Mouse (Mus musculus) cerebellum, adult 9-11 months (tissue): Measurements from ENCODE around the gene Dnm1.
A peak's percentile ranks its signal among the peaks of the same experiment; 100 is the strongest.

ENCODE experiments used
- DNase-seq: peaks from one replicate; pipeline ENCODE4 v3.0.0; 2022

Dnm1 gene

DNA sequence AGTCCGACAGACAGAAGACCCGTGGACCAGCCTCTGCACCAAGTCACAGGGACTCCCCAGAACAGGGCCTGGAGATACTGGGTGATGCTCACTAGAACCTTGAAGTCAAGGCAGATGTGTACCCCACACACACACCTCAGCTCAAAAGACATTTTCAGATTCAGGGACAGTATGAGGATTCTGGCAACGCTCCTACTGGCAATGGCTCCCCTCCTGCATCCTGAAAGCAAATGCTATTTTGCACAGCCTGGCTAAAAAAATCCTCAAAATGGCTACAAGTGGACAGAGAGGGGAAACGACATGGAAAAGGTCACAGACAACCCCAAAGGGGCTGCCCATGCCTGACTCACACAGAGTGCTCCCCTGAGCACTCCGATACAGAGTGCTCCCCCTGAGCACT is 21.0 kb downstream of the Dnm1 start:
- DNase-seq = no peak

DNA sequence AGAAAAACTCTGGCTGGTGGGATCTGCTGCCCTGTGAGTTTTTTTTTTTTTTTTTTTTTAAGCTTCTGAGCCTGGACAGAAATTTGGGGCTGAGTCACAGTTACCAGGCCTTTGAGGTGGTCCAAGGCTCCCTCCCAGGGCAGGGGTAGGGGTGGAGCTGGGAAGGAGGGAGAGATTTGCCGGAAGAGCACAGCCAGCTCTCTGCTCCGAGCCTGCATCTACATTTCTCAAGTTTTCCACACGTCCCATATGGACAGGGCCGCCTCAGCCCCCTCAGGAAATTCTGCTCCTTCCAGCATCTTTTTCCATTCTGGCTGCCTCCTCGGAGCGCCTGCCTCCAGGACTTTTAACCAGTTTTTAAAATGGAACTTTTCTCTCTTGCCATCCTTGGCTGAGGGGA is 23.6 kb downstream of the Dnm1 start:
- DNase-seq = no peak

- no peak for DNase-seq
Observed at GRCm38 (mm10) chr2:32328911-32329460, 24.2 kb downstream of the Dnm1 start.

GRCm38 (mm10) chr2:32327200-32327599 is 25.9 kb downstream of the Dnm1 start:
- DNase-seq = no peak

GRCm38 (mm10) chr2:32325342-32325741 is 27.8 kb downstream of the Dnm1 start:
- DNase-seq = no peak

DNA sequence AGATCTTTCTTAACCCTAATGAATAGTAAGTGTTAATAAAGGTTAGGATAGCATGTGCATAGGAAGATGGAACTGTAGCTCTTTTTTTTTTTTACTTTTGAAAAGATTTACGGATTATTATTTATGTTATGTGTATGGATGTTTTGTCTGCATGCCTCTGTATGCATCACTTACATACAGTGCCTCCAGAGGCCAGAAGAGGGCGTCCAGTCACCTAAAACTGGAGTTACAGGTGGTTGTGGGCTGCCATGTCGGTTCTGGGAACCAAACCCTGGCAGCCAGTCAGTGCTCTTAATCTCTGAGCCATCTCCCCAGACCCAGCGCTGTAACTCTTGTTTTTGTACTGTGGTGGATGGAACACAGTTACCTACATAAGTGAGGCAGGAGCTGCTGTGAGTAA is 28.8 kb downstream of the Dnm1 start:
- DNase-seq = no peak

DNA sequence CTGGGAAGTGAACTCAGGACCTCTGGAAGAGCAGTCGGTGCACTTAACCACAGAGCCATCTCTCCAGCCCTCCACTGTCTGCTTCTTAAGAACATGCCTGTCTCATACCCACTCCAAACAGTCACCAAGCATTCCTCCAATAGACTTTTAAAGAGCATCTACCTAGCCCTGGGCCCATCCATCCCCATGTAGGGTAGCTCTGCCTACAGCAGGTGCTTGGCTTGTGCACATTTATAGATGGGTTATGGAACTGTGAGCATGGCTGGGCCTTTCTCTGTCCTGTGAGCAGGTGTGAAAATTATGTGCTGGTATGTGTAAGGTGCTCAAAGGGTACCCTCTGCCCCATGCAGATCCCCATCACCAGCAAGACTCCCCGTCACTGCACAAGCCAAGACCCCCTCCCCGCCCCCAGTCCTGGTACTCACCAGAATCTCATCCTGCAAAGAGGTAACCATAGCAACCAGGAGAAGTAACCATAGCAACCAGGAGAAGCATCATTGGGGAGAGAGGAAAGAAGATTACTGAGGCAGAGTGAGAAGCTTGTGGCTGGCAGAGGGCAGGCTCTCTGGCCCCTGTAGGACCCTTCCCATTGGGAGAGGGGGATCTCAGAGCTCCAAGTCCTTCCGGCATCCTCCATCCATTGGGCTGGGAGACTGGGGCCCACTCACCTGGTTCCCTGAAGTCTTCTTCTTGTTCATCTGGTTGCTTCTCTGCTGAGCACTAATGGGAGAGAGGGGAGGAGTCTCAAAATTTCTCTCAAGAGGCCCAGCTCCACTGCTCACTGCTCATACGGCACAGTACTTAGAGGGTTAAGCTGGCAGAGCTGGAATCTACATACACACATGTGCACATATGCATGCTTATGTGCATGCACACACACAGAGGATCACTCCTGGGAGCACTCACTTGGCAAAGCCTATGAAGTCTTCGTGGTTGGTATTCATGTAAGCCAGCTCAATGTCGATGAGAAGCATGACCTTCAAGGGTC is 30.1 kb downstream of the Dnm1 start:
- DNase-seq = no peak

DNA sequence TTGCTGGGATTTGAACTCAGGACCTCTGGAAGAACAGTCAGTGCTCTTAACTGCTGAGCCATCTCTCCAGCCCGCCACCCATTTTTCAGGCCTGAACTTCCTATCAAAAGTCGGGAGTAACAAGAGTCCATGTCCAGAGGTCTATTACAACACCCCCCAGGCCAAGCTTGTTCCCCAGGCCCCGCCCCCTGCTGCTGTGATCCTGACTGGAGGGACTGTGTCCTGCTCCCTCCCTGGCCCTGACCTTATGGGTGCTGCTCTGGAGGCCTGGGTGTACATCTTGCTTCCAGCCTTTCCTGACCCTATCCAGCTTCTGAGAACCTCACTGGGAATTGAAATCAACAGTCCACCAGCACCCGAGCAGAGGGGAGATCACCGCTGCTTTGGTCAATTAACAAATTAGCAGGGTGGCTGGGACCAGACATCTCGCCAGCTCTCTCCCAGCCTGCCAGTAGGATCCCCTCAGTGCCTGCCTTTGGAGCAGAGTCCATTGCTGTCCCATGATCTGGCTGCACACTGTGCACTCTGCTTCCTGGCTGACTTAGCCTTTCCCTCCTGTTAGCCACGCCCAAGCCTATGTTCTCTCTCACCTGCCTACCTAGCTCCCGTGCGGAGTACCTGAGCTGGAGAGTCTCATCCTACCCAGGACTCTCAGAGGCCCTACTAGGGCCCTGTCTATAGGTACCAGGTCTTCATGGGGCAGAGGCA is 31.4 kb downstream of the Dnm1 start:
- peak; percentile 47 for DNase-seq

DNA sequence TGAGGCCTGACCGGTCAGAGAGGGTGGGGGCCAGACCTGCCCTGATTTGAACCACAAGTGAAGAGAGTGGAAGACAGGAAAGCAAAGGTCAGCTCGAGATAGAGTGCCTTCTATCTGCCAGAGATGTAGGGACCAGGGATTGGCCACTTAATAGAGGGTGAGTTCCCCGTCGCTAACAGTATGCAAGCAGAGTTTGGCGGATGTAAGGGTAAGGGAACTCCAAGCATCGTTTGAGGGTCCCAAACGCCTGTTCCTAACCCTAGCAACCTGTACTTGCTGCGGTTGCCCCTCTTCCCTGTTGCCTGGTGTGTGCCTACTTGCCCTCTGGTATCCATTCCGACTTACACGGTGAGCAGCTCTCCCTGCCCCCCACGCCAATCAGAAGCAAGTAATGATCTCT is 32.4 kb downstream of the Dnm1 start:
- DNase-seq = no peak

- DNase-seq = peak; percentile 54
Observed at GRCm38 (mm10) chr2:32319586-32320580, 33.3 kb downstream of the Dnm1 start.

DNA sequence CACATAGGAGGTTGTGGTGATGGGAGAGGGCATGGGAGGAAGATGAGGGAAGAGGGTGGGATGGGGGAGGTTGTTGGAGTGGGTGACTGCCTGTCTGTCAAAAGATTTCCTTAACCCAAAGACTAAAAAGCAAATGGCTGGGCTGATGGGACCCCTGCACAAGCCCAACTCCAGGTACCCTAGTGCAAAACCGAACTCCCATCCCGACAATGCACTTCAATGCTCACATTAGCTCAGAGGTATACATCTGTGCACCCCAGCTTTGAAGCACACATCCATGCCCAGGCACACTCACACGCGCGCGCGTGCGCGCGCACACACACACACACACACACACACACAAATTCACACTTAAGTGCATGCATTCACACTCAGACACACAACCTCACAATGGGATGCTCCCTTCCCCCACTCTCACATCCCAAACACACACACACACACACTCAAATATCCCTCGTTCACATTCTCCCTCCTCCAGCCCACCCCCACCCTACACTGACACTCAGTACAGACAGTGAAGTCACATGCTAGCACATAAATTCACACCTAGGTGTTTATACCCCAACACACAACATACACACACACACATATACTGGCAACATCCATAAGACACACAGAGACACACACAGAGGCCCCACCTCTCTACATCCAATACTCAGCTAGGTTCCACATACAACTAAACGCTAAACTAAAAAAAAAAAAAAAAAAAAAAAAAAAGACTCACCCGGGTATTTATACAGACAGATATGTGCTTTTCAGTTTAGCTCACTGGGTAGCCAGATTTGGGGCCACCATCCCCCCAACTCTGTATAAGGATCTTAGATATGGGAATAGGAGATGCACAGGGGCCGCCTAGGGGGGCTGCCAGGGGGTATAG is 34.2 kb downstream of the Dnm1 start:
- no peak for DNase-seq

GRCm38 (mm10) chr2:32317791-32318417 is 35.2 kb downstream of the Dnm1 start:
- DNase-seq = peak; percentile 49

- DNase-seq = peak; percentile 53
Observed at GRCm38 (mm10) chr2:32316887-32317656, 36.1 kb downstream of the Dnm1 start.

DNA sequence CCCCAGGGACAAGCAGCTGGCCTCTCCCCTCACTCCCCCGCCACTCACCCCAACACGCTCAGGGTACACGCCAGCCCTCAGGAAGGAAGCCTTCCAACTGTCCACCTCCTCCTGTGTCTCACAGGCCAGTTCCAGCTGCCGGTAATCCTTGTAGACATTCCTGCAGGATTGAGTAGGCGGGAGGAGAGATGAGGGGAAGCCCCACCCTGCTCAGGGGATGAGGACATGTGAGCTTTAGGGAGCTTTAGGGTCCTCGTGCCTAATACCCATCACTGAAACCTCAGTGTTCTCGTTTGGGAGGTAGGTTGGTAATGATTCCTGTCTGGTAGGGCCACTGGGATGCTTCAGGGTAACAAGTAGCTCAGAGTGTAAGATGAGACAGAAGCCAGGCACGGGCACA is 37.4 kb downstream of the Dnm1 start:
- no peak for DNase-seq

DNA sequence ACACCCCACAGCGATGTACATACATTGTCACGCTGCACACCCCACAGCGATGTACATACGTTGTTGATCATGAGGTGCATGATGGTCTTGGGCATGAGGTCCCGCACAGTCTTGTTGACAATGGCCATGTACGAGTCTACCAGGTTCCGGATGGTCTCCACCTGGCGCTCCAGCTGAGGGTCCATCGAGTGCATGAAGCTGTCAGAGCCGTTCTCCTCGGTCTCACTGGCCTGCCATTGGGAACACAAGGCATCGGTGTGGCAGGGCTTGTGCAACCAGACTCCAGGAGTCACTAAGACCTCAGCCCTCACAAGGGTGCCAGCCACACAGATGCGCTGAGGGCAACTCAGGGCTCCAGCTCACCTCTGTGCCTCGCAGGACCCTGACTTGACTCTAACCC is 38.3 kb downstream of the Dnm1 start:
- DNase-seq = no peak

DNA sequence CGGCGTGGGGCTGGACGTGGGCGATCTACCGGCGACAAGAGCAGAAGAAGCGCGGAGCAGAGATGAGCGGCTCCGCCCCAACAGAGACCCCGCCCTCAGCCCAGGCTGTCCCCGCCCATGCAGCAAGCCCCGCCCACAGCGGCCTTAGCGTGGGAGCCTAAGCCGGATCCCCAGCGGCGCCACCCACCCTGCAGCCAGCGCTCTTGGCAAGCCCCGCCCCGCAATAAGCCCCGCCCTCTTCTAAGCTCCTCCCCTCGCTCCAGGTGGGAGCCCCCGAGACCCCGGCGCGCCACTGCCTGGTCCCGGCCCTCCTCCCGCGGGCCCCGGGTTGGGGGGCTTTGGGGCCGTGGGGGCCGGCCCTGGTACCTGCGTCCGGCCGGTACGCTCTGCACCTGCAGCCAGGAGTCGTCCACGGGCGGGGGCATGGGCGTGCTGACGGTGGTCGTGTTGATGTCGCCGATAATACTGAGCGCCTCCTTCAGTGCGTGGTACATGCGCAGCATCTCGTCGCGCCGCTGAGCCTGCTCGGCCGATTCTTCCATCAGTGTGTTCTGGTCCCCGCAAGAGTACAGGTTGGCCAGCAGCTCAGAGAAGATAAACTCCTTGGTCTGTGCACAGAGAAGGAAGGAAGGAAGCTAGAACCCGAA is 40.7 kb downstream of the Dnm1 start:
- peak; percentile 58 for DNase-seq

GRCm38 (mm10) chr2:32311443-32312317 is 41.5 kb downstream of the Dnm1 start:
- peak; percentile 58 for DNase-seq

DNA sequence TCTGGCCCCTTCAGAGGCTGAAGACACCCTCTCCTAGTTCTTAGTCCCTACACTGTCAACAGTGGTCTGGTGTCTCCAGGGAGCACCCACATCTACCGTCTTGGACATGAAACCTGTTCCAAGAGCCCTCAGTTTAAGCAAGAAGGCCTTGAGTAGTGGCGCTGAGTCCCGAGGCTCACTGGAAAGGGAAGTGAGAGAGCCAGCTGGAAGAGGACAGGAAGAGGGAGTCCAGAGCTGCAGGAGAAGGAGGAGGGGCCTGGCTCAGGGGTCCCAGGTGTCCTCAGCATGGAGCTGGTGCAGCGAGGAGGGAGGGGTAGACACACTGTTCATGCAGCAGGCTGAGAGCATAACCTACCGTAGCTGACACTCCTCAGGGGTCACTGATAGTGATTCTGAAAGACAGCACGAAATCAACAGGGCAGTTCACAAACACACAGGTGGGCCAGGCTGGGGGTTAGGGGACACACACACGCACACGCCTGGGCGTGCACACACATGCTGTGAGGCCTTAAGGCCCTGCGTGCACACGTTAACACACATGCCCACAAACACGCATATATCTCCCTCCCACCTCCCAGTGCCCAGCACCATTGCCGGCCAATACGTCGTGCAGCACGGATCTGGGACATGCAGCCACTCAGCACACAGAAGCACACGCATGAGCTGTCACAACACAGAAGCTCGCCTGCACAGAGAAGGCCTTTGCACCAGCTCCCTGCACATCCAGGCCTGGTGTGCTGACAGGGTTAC is 42.9 kb downstream of the Dnm1 start:
- DNase-seq = no peak
